ENCODE assay signal across 8 mouse cellular contexts in the genomic region with DNA sequence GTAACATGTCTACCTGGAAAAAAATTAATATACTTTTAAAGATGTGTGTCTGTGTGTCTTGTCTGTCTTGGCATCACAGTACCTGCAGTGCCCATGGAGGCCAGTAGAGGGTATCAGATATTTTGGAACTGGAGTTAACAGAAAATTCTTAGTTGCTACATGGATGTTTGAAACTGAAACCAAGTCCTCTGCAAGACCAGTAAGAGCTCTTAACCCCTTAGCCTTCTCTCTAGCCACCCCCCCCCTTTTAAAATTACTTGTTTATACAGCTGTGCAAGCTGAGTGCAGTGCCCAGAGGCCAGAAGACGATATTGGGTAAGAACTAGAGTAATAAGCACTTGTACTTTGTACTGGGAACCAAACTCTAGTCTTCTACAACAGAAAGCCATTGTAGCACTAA. TPM values are rescaled to one million over a fixed set of nuclear protein-coding genes. Genes with fewer than 3 reads are reported as not detected.
DNase-seq lines count a peak whose midpoint lies in the region; ATAC-seq and TF ChIP-seq lines count a peak whose summit lies in the region.

No protein-coding gene starts in this region.

- no peak overlapping the region for H3K4me2 ChIP-seq in forebrain, embryonic 14.5 days (ENCODE audit: low read length)
- H3K4me2 ChIP-seq in forebrain, embryonic 15.5 days (replicated peaks): no peak overlapping the region

- no peak for ATAC-seq in forebrain, embryonic 14.5 days
- ATAC-seq in forebrain, embryonic 15.5 days (replicated peaks): no peak

- DNase-seq in forebrain, embryonic 14.5 days (ENCODE audit: low spot score): peak; percentile 55
- peak; percentile 56 for DNase-seq in ES-E14 (ENCODE audit: low read depth, low spot score)
- peak; percentile 34 to 47 for DNase-seq in cerebellum, adult 2 months
- peak; percentile 45 for DNase-seq in gastrocnemius, postnatal 14 days
- DNase-seq in kidney, postnatal 4 days: peak; percentile 76 to 80
- peak; percentile 76 for DNase-seq in lung, postnatal 14 days
- DNase-seq in skeletal muscle tissue, adult 2 months (ENCODE audit: low read depth, low spot score): peak; percentile 45

- peaks cover 5% of the 10 kb centered on the region; the same call in 1 of the 2 replicates for H3K4me1 ChIP-seq in forebrain, embryonic 14.5 days (ENCODE audit: control insufficient read depth, insufficient read depth, low read length)
- peaks cover 25% of the 10 kb centered on the region for H3K4me1 ChIP-seq in forebrain, embryonic 15.5 days
- H3K4me1 ChIP-seq in ES-E14 (ENCODE audit: control insufficient read depth in 2 of 2, insufficient read depth in 2 of 2, low read length in 2 of 2, poor library complexity in 1 of 2): no peaks in the 10 kb centered on the region
- no peaks in the 10 kb centered on the region for H3K4me1 ChIP-seq in cerebellum, adult 2 months (ENCODE audit: control insufficient read depth, insufficient read depth, low read length)

- H3K9me3 ChIP-seq in forebrain, embryonic 14.5 days (replicated peaks; ENCODE audit: control insufficient read depth, low read length): no peaks in the 10 kb centered on the region
- no peaks in the 10 kb centered on the region for H3K9me3 ChIP-seq in forebrain, embryonic 15.5 days
- no peaks in the 10 kb centered on the region for H3K9me3 ChIP-seq in ES-E14 (ENCODE audit: control insufficient read depth, insufficient read depth, low read depth, low read length)

- no peak overlapping the region for H3K9ac ChIP-seq in forebrain, embryonic 14.5 days (ENCODE audit: low read length)
- H3K9ac ChIP-seq in forebrain, embryonic 15.5 days (replicated peaks): no peak overlapping the region
- peak overlapping the region; percentile 5; the same call in 1 of the 2 replicates for H3K9ac ChIP-seq in ES-E14 (ENCODE audit: insufficient read depth, low read depth, low read length, poor library complexity, severe bottlenecking)

- in situ Hi-C loops in ES-E14 (cut with MboI; ENCODE audit: low sequenced_read_pairs in 2 of 2, unreplicated experiment in 2 of 2): no loop called here

- no peaks in the 10 kb centered on the region for H3K27me3 ChIP-seq in forebrain, embryonic 14.5 days (replicated peaks; ENCODE audit: control insufficient read depth, insufficient read depth, low read length)
- H3K27me3 ChIP-seq in forebrain, embryonic 15.5 days: no peaks in the 10 kb centered on the region
- no peaks in the 10 kb centered on the region for H3K27me3 ChIP-seq in cerebellum, adult 2 months (ENCODE audit: control insufficient read depth, insufficient read depth, low read length)

- no peak overlapping the region for H3K27ac ChIP-seq in forebrain, embryonic 14.5 days (ENCODE audit: low read depth, low read length)
- H3K27ac ChIP-seq in forebrain, embryonic 15.5 days (replicated peaks): no peak overlapping the region
- H3K27ac ChIP-seq in ES-E14 (ENCODE audit: insufficient read depth, low read depth, low read length, poor library complexity, severe bottlenecking): no peak overlapping the region
- H3K27ac ChIP-seq in cerebellum, adult 2 months (ENCODE audit: insufficient read depth, low read length): no peak overlapping the region

- H3K4me3 ChIP-seq in forebrain, embryonic 14.5 days (ENCODE audit: low read depth, low read length): no peak overlapping the region
- no peak overlapping the region for H3K4me3 ChIP-seq in forebrain, embryonic 15.5 days
- no peak overlapping the region; a peak in 1 of 4 replicates for H3K4me3 ChIP-seq in ES-E14 (ENCODE audit: insufficient read depth in 1 of 2, low read depth in 1 of 2, low read length in 2 of 2, poor library complexity in 1 of 2, severe bottlenecking in 1 of 2)
- H3K4me3 ChIP-seq in cerebellum, adult 2 months (replicated peaks; ENCODE audit: insufficient read depth, low read depth, low read length): no peak overlapping the region

- peak; percentile 23; the same call in 1 of the 2 replicates for TF ChIP-seq CTCF in cerebellum, adult 2 months (IDR thresholded peaks at IDR 0.05; ENCODE audit: borderline replicate concordance, insufficient read depth, low read depth, low read length)

- no peak for TF ChIP-seq POLR2A in cerebellum, adult 2 months (IDR thresholded peaks at IDR 0.05; ENCODE audit: borderline replicate concordance, insufficient read depth, low read length)

- intact Hi-C loops in gastrocnemius, postnatal 14 days (cut with DNase I; ENCODE audit: low total_unique reads): no loop called here

- WGBS in forebrain, embryonic 14.5 days: 81% methylated on average over 1 of the region's 1 CpGs
- 100% methylated on average over 1 of the region's 1 CpGs for WGBS in forebrain, embryonic 15.5 days
- WGBS in cerebellum, adult 2 months: 85% methylated on average over 1 of the region's 1 CpGs

- peaks cover 34% of the 10 kb centered on the region for H3K36me3 ChIP-seq in forebrain, embryonic 14.5 days (ENCODE audit: control insufficient read depth, insufficient read depth, low read length)
- H3K36me3 ChIP-seq in forebrain, embryonic 15.5 days: peaks cover 30% of the 10 kb centered on the region
- H3K36me3 ChIP-seq in ES-E14 (ENCODE audit: control insufficient read depth, insufficient read depth, low read length, poor library complexity, severe bottlenecking): peaks cover 18% of the 10 kb centered on the region

TF ChIP-seq in ES-E14, 5 proteins besides CTCF, POLR2A, EP300 and RAD21:
- TF ChIP-seq HCFC1 (IDR thresholded peaks at IDR 0.05; ENCODE audit: borderline replicate concordance, insufficient read depth, low read length) (no peak), CHD2 (IDR thresholded peaks at IDR 0.05; ENCODE audit: low read depth, low read length) (no peak), ZC3H11A (IDR thresholded peaks at IDR 0.05; ENCODE audit: borderline replicate concordance, low read depth, low read length) (no peak), MAFK (IDR thresholded peaks at IDR 0.05; ENCODE audit: insufficient read depth, low read depth, low read length) (no peak), ZNF384 (IDR thresholded peaks at IDR 0.05; ENCODE audit: low read depth, low read length) (no peak)

RNA-seq across cellular contexts. Expression of gene Rps13, which starts 2.2 kb away (rescaled TPM):
- 533 and 675 TPM in 2 replicates for polyA plus RNA-seq in forebrain, embryonic 14.5 days (2014; fragmentation: Nextera tagmentation; extraction: Ambion mirVana)
- 551 and 569 TPM in 2 replicates for polyA plus RNA-seq in forebrain, embryonic 15.5 days (2015; fragmentation: Nextera tagmentation; extraction: Ambion mirVana)
- 801 and 1,038 TPM in 2 replicates for total RNA-seq in ES-E14 (2012; rRNA removed)
- 480 TPM in 2 replicates for polyA plus RNA-seq in cerebellum, adult 2 months (2012; rRNA removed)
- 100 to 1,000 TPM; 287 to 309 TPM for total RNA-seq in gastrocnemius, postnatal 14 days (2021)

RNA-seq across cellular contexts. Expression of gene Plekha7, which starts 28.1 kb away (rescaled TPM):
- polyA plus RNA-seq in forebrain, embryonic 14.5 days (2014; fragmentation: Nextera tagmentation; extraction: Ambion mirVana): 3.1 and 4.7 TPM in 2 replicates
- 9.3 and 9.7 TPM in 2 replicates for polyA plus RNA-seq in forebrain, embryonic 15.5 days (2015; fragmentation: Nextera tagmentation; extraction: Ambion mirVana)
- 38.0 and 56.4 TPM in 2 replicates for total RNA-seq in ES-E14 (2012; rRNA removed)
- 13.5 and 13.8 TPM in 2 replicates for polyA plus RNA-seq in cerebellum, adult 2 months (2012; rRNA removed)
- 1 to 10 TPM in 1 of 2 experiments, under 1 TPM in 1; 0.95 to 2.3 TPM for total RNA-seq in gastrocnemius, postnatal 14 days (2021)
